Mouse (Mus musculus) E14TG2a.4 (cell line): ENCODE results near the gene Stim2.

Experiments used
- H3K27me3 ChIP-seq: 2 replicates; pipeline ENCODE4 v1.6.1; 2014; ENCODE audit warnings: low read length, control low read depth; ENCODE audit not compliant: insufficient read depth
- H3K36me3 ChIP-seq: 2 replicates; pipeline ENCODE4 v1.6.1; 2014; ENCODE audit warnings: low read length, control low read depth; ENCODE audit not compliant: insufficient read depth
- H3K4me1 ChIP-seq: replicated peaks from 2 replicates; pipeline ENCODE4 v1.6.1; 2014; ENCODE audit warnings: low read depth, low read length, control low read depth
- H3K4me3 ChIP-seq: replicated peaks from 2 replicates; pipeline ENCODE4 v1.5.1; 2014; ENCODE audit warnings: mild to moderate bottlenecking, low read length
- H3K9me3 ChIP-seq: 2 replicates; pipeline ENCODE4 v1.6.1; 2014; ENCODE audit warnings: low read length, control low read depth
- CTCF ChIP-seq: conservative IDR thresholded peaks from 2 replicates; pipeline ENCODE4 v1.5.1; 2014; ENCODE audit warnings: low read length
- NANOG ChIP-seq: IDR thresholded peaks from 2 replicates; pipeline ENCODE4 v1.6.1; 2014; ENCODE audit warnings: borderline replicate concordance, low read length, mixed read lengths
- POU5F1 ChIP-seq: IDR thresholded peaks from 2 replicates; pipeline ENCODE4 v1.6.1; 2014; ENCODE audit warnings: low read length, borderline replicate concordance

Stim2 gene

DNA sequence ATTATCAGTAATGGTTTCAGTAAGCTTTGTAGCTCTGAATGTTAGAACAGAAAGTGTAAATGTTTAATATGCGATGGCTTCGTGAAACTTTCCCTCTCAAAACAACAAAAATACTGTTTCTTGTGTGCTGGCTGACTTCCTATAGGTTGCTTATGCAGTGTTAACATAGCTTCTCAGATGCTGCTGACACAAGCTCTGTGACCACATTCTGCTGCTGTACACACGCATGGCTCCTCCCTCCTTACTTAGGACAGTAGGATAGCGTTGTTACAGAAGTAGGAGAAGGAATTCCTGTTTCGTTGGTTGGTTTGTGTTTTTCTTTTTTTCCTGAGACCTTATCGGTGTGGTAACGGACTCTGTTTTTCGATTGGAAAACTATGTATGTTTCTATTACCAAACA is 42.2 kb downstream of the Stim2 start:
- Histone ChIP-seq H3K9me3 (no peaks in the 10 kb centered on the region), H3K4me1 (no peaks in the 10 kb centered on the region), H3K27me3 (no peaks in the 10 kb centered on the region), H3K4me3 (no peak overlapping the region), H3K36me3 (no peaks in the 10 kb centered on the region)
- no peak for TF ChIP-seq NANOG
- no peak for TF ChIP-seq POU5F1
- TF ChIP-seq CTCF = no peak

GRCm38 (mm10) chr5:54042013-54042412 is 43.7 kb downstream of the Stim2 start:
- no peaks in the 10 kb centered on the region for H3K27me3 ChIP-seq

GRCm38 (mm10) chr5:54045523-54045922 is 47.2 kb downstream of the Stim2 start:
- no peaks in the 10 kb centered on the region for H3K9me3 ChIP-seq
- H3K4me1 ChIP-seq = no peaks in the 10 kb centered on the region
- no peaks in the 10 kb centered on the region for H3K36me3 ChIP-seq
- H3K4me3 ChIP-seq = no peak overlapping the region
- no peaks in the 10 kb centered on the region for H3K27me3 ChIP-seq
- no peak for TF ChIP-seq POU5F1
- no peak for TF ChIP-seq CTCF
- no peak for TF ChIP-seq NANOG

More at GRCm38 (mm10) chr5:54042013-54042412, 43.7 kb downstream of the Stim2 start:
- Histone ChIP-seq H3K4me1 (no peaks in the 10 kb centered on the region), H3K36me3 (no peaks in the 10 kb centered on the region), H3K9me3 (no peaks in the 10 kb centered on the region), H3K4me3 (no peak overlapping the region)
- TF ChIP-seq NANOG (no peak), CTCF (no peak), POU5F1 (no peak)

DNA sequence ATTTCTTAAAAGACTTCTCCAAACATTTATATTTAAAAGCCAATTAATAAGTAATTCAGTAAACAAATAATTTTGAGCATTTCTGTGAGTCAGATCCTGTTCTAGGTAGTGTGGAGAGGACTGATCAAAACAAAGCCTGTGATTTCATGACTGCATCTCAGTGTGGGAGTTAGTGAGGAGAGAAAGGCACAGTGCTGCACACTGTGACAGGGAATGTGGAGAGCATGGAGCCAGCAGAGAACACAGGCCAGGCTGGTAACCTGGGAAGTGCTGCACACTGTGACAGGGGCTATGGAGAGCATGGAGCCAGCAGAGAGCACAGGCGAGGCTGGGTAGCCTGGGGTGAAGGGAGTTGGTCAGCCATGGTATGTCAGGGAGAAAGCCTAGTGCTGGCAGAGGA is 48.1 kb downstream of the Stim2 start:
- Histone ChIP-seq H3K36me3 (no peaks in the 10 kb centered on the region), H3K9me3 (no peaks in the 10 kb centered on the region), H3K4me3 (no peak overlapping the region), H3K4me1 (peaks cover 4% of the 10 kb centered on the region; the same call in 1 of the 2 replicates), H3K27me3 (no peaks in the 10 kb centered on the region)
- no peak for TF ChIP-seq POU5F1
- TF ChIP-seq NANOG = no peak
- TF ChIP-seq CTCF = no peak

DNA sequence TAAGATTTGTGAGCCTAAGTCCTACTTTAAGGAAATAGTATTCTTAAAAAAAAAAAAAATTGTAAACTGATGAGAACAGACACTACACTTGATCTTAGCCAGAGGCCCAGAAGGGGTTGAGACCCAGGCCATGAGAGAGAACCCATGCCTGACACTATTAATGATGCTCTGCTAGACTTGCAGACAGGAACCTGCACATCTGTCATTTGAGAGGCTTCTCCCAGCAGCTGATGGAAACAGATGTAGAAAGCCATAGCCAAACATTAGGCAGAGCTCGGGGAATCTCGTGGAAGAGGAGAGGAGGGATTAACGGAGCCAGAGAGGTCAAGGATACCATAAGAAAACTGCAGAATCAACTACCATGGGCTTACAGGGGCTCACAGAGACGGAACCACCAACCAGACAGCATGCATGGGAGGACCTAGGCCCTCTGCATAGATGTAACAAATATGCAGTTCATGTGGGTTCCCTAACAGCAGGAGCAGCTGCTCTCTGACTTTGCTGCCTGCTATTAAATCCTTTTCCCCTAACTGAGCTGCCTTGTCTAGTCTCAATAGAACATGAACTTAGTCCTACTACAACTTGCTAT is 50.9 kb downstream of the Stim2 start:
- no peaks in the 10 kb centered on the region for H3K27me3 ChIP-seq
- TF ChIP-seq NANOG (no peak), POU5F1 (no peak), CTCF (no peak)
- no peak overlapping the region for H3K4me3 ChIP-seq
- H3K9me3 ChIP-seq = no peaks in the 10 kb centered on the region
- H3K4me1 ChIP-seq = peaks cover 7% of the 10 kb centered on the region; the same call in 1 of the 2 replicates
- no peaks in the 10 kb centered on the region for H3K36me3 ChIP-seq

DNA sequence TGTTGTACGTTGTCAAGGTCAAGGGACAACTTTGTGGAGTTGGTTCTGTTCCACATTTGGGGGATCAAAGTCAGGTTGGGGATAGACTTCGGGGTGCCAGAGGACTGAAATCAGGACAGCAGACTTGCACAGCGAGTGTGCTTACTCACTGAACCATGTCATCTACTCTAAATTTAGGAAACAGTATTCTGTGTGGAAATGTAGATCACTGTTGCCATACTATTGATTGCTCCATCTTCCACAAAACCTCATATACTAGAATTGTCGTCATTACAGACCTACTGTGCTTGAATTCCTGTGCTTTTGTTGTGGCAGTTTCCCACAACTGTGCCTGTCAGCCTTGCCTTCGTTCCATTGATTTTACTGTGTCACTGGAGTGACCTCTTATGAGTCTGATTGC is 51.6 kb downstream of the Stim2 start:
- Histone ChIP-seq H3K4me3 (no peak overlapping the region), H3K27me3 (no peaks in the 10 kb centered on the region), H3K9me3 (no peaks in the 10 kb centered on the region), H3K36me3 (no peaks in the 10 kb centered on the region), H3K4me1 (peaks cover 7% of the 10 kb centered on the region; the same call in 1 of the 2 replicates)
- no peak for TF ChIP-seq CTCF
- TF ChIP-seq POU5F1 = no peak
- TF ChIP-seq NANOG = no peak

GRCm38 (mm10) chr5:54051056-54051455 is 52.8 kb downstream of the Stim2 start:
- H3K4me1 ChIP-seq = peaks cover 7% of the 10 kb centered on the region; the same call in 1 of the 2 replicates
- no peak for TF ChIP-seq NANOG
- TF ChIP-seq POU5F1 = no peak
- no peak for TF ChIP-seq CTCF
- no peaks in the 10 kb centered on the region for H3K27me3 ChIP-seq
- H3K36me3 ChIP-seq = no peaks in the 10 kb centered on the region
- no peaks in the 10 kb centered on the region for H3K9me3 ChIP-seq
- H3K4me3 ChIP-seq = no peak overlapping the region

DNA sequence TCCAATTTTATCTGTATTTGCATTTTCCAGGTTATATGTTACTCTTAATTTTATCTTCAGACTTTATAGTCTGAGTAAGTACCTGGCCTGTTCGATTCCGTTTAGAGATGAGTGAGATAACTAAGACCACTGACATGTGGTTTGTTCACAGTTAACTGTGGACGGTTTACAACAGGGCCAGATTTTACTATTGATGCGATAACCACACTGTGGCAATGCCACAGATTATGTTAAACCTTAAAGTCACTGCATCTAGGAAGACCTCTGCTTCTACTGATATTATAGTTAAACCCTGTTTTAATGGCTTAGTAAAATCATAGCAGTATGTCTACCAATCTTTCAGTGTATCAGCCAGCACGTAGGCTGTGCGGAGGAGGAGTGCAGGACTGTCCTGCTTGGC is 53.9 kb downstream of the Stim2 start:
- peaks cover 7% of the 10 kb centered on the region; the same call in 1 of the 2 replicates for H3K4me1 ChIP-seq
- no peak overlapping the region for H3K4me3 ChIP-seq
- no peaks in the 10 kb centered on the region for H3K27me3 ChIP-seq
- no peaks in the 10 kb centered on the region for H3K36me3 ChIP-seq
- no peaks in the 10 kb centered on the region for H3K9me3 ChIP-seq
- no peak for TF ChIP-seq NANOG
- TF ChIP-seq CTCF = no peak
- no peak for TF ChIP-seq POU5F1

GRCm38 (mm10) chr5:54053673-54054366 is 55.5 kb downstream of the Stim2 start:
- TF ChIP-seq POU5F1 (no peak), CTCF (no peak), NANOG (no peak)

More at GRCm38 (mm10) chr5:54053673-54054366, 55.5 kb downstream of the Stim2 start:
- H3K4me3 ChIP-seq = no peak overlapping the region
- H3K36me3 ChIP-seq = no peaks in the 10 kb centered on the region
- H3K4me1 ChIP-seq = peaks cover 7% of the 10 kb centered on the region; the same call in 1 of the 2 replicates
- H3K27me3 ChIP-seq = no peaks in the 10 kb centered on the region
- H3K9me3 ChIP-seq = no peaks in the 10 kb centered on the region
